Mouse (Mus musculus) liver, adult (tissue): ENCODE measurements around the gene Prkd3.

Experiments used
- GATA4 ChIP-seq: IDR thresholded peaks from 2 replicates; pipeline ENCODE4 v1.6.1; 2014; ENCODE audit warnings: mild to moderate bottlenecking, low read length; ENCODE audit not compliant: insufficient replicate concordance

Prkd3 gene

DNA sequence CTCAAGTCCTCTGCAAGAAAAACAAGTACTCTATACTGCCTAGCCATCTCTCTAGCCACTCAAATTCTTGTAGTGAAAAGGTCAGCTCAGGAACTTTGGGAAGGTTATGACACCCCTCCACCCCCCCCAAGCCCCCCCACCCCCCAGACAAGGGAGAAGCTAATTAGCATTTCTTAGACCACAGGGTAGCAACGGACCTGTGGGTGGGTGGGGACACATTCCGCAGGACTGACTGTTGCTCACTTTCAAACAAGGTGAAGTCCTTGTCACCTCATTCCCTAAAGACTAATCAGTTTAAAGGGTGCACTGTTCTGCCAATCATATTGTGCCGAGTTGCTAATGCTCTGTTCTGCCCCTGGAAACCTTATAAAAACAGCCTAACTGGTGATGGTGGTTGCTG lies 106.7 kb downstream of the Prkd3 start:
- TF ChIP-seq GATA4 = no peak

DNA sequence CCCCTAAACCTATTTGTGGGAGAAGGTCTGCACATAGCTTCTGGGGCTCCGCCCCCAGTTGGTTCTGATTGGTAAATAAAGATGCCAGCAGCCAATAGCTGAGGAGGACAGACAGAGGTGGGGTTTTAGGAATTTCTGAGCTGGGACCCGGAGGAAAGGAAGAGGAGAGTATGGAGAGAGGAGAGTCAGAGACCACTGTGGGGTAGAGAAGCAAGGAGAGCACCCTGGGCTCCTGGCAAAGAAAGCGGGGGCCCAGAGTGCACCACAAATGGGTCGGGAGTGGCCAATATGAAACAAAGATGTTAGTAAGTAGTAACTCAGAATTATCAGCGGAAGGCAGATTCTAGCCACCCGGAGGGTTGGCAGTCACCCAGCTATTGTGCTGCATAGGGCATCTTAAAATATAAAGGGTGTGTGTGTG lies 107.7 kb downstream of the Prkd3 start:
- TF ChIP-seq GATA4 = no peak

DNA sequence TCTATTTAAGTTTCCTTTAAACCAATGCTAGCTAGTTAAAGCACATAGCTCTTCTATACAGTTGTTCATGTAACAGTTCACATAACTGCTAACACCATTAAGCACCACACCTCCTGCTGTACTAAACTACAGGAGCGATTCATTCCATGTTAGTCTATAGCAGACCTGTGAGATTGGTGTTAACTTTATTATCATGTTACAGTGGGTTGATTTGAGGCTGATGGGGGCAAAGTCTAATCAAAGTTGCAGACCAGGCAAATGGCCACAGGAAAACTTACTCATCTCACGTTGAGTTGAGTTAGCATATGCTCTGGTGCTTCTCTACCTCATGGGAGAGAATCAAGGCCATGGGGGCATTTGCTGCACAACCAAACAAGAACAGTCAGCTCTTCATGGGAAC lies 111.2 kb downstream of the Prkd3 start:
- TF ChIP-seq GATA4 = no peak

DNA sequence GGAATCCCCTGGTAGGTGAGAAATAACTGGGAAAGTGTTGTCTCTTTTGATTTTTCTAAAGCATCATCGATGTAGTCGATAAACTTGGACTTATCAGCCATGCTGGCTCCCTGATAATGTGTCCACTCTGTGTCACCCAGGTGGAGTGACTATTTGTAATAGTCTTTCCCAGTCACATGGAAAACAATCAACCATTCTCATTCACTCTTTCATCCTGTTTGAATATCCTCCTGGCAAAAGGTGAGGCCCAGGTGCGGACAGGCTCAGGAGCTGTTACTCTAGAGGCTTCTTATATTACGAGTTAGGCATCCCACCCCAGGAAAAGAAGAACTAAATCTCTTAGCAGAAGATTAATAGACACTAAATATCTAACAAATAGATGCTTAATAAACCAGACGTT lies 113.7 kb downstream of the Prkd3 start, which contains the start of gene Sult6b1:
Sult6b1 (minus strand) TSS at position 101 of the 400 bp plus-strand sequence.
- TF ChIP-seq GATA4 = no peak

DNA sequence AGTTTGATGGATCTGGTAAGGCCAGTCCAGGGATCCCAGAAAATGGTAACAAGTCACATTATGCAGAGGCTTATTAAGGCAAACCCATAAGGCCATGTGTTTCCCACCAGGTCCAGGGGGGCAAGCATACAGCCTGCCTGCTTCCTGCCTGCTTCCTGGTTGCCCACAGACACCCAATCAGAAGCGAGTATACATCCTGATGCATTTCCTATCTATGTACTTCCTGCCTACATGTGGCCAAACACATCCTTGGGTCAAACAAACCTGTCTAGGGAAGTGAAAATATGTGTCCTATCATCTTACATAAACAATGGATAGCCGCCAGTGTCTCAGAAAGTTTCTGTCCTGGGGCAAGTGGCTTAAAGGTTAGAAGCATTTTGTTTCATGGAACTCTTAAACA lies 117.5 kb downstream of the Prkd3 start:
- TF ChIP-seq GATA4 = no peak
